Mouse (Mus musculus): ENCODE results near the gene Itga8.

DNA sequence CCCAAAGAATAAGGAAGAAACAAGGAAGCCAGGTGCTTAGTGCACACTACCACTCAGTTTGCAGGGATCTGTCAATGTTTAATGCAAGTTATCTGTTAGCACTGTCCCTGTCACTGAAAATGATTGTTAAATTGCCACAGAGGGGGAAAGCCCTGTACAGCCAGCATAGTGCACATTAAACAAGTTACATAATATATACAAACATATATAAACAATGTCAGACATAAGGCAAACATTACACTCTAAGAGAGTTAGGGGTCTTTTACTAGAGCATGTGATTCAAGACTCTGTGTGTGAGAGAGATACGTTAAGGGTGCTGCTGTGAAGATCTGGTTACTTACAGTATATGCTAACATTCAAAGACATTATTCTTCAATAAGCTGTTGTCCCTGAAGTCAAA is 148.2 kb downstream of the Itga8 start:
- TF ChIP-seq CTCF (IDR thresholded peaks at IDR 0.05; ENCODE audit: control insufficient read depth, insufficient read depth, insufficient replicate concordance, low read depth, low read length) (no peak), POLR2A (IDR thresholded peaks at IDR 0.05; ENCODE audit: control insufficient read depth, low read depth, low read length) (no peak)
